Mouse (Mus musculus) heart, postnatal 10 days (tissue): ENCODE data around the gene 6430531B16Rik. TPM values are rescaled to one million over a fixed set of nuclear protein-coding genes. Genes with fewer than 3 reads are reported as not detected.

Experiments used
- DNase-seq, 2 experiments: peaks; one replicate each; pipeline ENCODE4 v3.0.0; 2021
- intact Hi-C: fragments of 180-260 bp; cut with DNase I; formaldehyde crosslinking; loops from one replicate; pipeline ENCODE4 v1.15.1; 2025
- total RNA-seq, 2 experiments: library from RNA; stranded (reverse); gene quantifications; 2 replicates each; pipeline ENCODE4 v1.2.3; 2021

The 6430531B16Rik gene
- not detected for total RNA-seq

- DNase-seq: peak; percentile 78 to 83
- intact Hi-C loops: no loop called here
These were observed at the start of gene 6430531B16Rik for GRCm38 (mm10) chr7:139978278-139978892. TSS of gene 6430531B16Rik (minus strand) at chr7:139978755.

- no peak for DNase-seq
- intact Hi-C loops: no loop called here
These were observed 32.8 kb upstream of the 6430531B16Rik start for GRCm38 (mm10) chr7:140011336-140011735.

GRCm38 (mm10) chr7:140007781-140008180, 29.2 kb upstream of the 6430531B16Rik start:
- DNase-seq: no peak
- intact Hi-C loops: no loop called here

- no peak for DNase-seq
- intact Hi-C loops: no loop called here
These were observed 28.5 kb upstream of the 6430531B16Rik start for GRCm38 (mm10) chr7:140006861-140007611.

GRCm38 (mm10) chr7:140004666-140005065, 26.1 kb upstream of the 6430531B16Rik start:
- intact Hi-C loops: no loop called here
- no peak for DNase-seq

GRCm38 (mm10) chr7:140001086-140001740, 22.7 kb upstream of the 6430531B16Rik start:
- intact Hi-C loops: no loop called here
- DNase-seq: no peak

GRCm38 (mm10) chr7:139998691-139999350, 20.3 kb upstream of the 6430531B16Rik start:
- intact Hi-C loops: no loop called here
- no peak for DNase-seq

- intact Hi-C loops: loop anchor here (1.0 to 2.0 kb wide), 2 partner anchors 25 to 90 kb away; no protein-coding TSS in a partner anchor
- peak; percentile 57 to 76 for DNase-seq
These were observed 16.1 kb upstream of the 6430531B16Rik start for GRCm38 (mm10) chr7:139994676-139995075.

GRCm38 (mm10) chr7:139994202-139994601, 15.6 kb upstream of the 6430531B16Rik start:
- intact Hi-C loops: loop anchor here (1.0 to 2.0 kb wide), 2 partner anchors 25 to 89 kb away; no protein-coding TSS in a partner anchor
- DNase-seq: no peak

GRCm38 (mm10) chr7:139993532-139993931, 15.0 kb upstream of the 6430531B16Rik start:
- intact Hi-C loops: no loop called here
- no peak for DNase-seq

- intact Hi-C loops: no loop called here
- DNase-seq: no peak
These were observed 13.9 kb upstream of the 6430531B16Rik start, which contains the start of gene Adam8 for GRCm38 (mm10) chr7:139992406-139992805. TSS of gene Adam8 (minus strand) at chr7:139992562.

- intact Hi-C loops: no loop called here
- no peak for DNase-seq
These were observed 12.4 kb upstream of the 6430531B16Rik start for GRCm38 (mm10) chr7:139990864-139991394.

GRCm38 (mm10) chr7:139988272-139988671, 9.7 kb upstream of the 6430531B16Rik start:
- no peak for DNase-seq
- intact Hi-C loops: no loop called here

GRCm38 (mm10) chr7:139984505-139984904, 6.0 kb upstream of the 6430531B16Rik start:
- DNase-seq: no peak
- intact Hi-C loops: no loop called here

- DNase-seq: no peak
- intact Hi-C loops: no loop called here
These were observed 3.5 kb upstream of the 6430531B16Rik start for GRCm38 (mm10) chr7:139982058-139982457.

- intact Hi-C loops: no loop called here
- DNase-seq: no peak
These were observed 2.2 kb upstream of the 6430531B16Rik start for GRCm38 (mm10) chr7:139980778-139981177.

GRCm38 (mm10) chr7:139979011-139979719, 610 bp upstream of the 6430531B16Rik start:
- intact Hi-C loops: no loop called here
- DNase-seq: no peak

GRCm38 (mm10) chr7:139975471-139975870, 3.1 kb downstream of the 6430531B16Rik start:
- DNase-seq: no peak
- intact Hi-C loops: no loop called here

GRCm38 (mm10) chr7:139974307-139974706, 4.2 kb downstream of the 6430531B16Rik start:
- intact Hi-C loops: no loop called here
- DNase-seq: no peak

GRCm38 (mm10) chr7:139972923-139973331, 5.6 kb downstream of the 6430531B16Rik start:
- intact Hi-C loops: no loop called here
- no peak for DNase-seq
